Mouse (Mus musculus): ENCODE measurements around the gene Psap.

The Psap gene

GRCm38 (mm10) chr10:60263351-60263750 is 14.1 kb upstream of the Psap start:
- DNase-seq (ENCODE audit: extremely low spot score) = no peak

- DNase-seq (ENCODE audit: extremely low spot score) = no peak
Observed at GRCm38 (mm10) chr10:60265252-60265651, 12.2 kb upstream of the Psap start.

- DNase-seq (ENCODE audit: extremely low spot score) = no peak
Observed at GRCm38 (mm10) chr10:60266842-60267401, 10.5 kb upstream of the Psap start.

GRCm38 (mm10) chr10:60268738-60269137 is 8.7 kb upstream of the Psap start:
- DNase-seq (ENCODE audit: extremely low spot score) = no peak

GRCm38 (mm10) chr10:60269141-60270064 is 8.0 kb upstream of the Psap start:
- DNase-seq (ENCODE audit: extremely low spot score) = no peak

- no peak for DNase-seq (ENCODE audit: extremely low spot score)
Observed at GRCm38 (mm10) chr10:60271015-60271414, 6.4 kb upstream of the Psap start.

- no peak for DNase-seq (ENCODE audit: extremely low spot score)
Observed at GRCm38 (mm10) chr10:60272241-60272640, 5.2 kb upstream of the Psap start.

- no peak for DNase-seq (ENCODE audit: extremely low spot score)
Observed at GRCm38 (mm10) chr10:60273382-60273781, 4.0 kb upstream of the Psap start.

GRCm38 (mm10) chr10:60278006-60278399 is 576 bp downstream of the Psap start:
- DNase-seq (ENCODE audit: extremely low spot score) = no peak

GRCm38 (mm10) chr10:60278786-60279185 is 1.4 kb downstream of the Psap start:
- DNase-seq (ENCODE audit: extremely low spot score) = no peak

- DNase-seq (ENCODE audit: extremely low spot score) = no peak
Observed at GRCm38 (mm10) chr10:60279290-60279940, 2.0 kb downstream of the Psap start.

GRCm38 (mm10) chr10:60279941-60280301 is 2.5 kb downstream of the Psap start:
- no peak for DNase-seq (ENCODE audit: extremely low spot score)

GRCm38 (mm10) chr10:60280353-60280752 is 2.9 kb downstream of the Psap start:
- DNase-seq (ENCODE audit: extremely low spot score) = no peak

- no peak for DNase-seq (ENCODE audit: extremely low spot score)
Observed at GRCm38 (mm10) chr10:60281571-60282050, 4.2 kb downstream of the Psap start.

- DNase-seq (ENCODE audit: extremely low spot score) = no peak
Observed at GRCm38 (mm10) chr10:60282116-60283014, 4.9 kb downstream of the Psap start.

GRCm38 (mm10) chr10:60284248-60284647 is 6.8 kb downstream of the Psap start:
- DNase-seq (ENCODE audit: extremely low spot score) = no peak

- no peak for DNase-seq (ENCODE audit: extremely low spot score)
Observed at GRCm38 (mm10) chr10:60284676-60285111, 7.3 kb downstream of the Psap start.

GRCm38 (mm10) chr10:60285183-60285582 is 7.8 kb downstream of the Psap start:
- DNase-seq (ENCODE audit: extremely low spot score) = no peak

- DNase-seq (ENCODE audit: extremely low spot score) = peak; percentile 60
Observed at GRCm38 (mm10) chr10:60285676-60286372, 8.4 kb downstream of the Psap start.

- DNase-seq (ENCODE audit: extremely low spot score) = no peak
Observed at GRCm38 (mm10) chr10:60286546-60286945, 9.1 kb downstream of the Psap start.

- DNase-seq (ENCODE audit: extremely low spot score) = no peak
Observed at GRCm38 (mm10) chr10:60287161-60287560, 9.7 kb downstream of the Psap start.

Measured in embryo, embryonic 9.5 days (tissue).